Mouse (Mus musculus): Measurements from ENCODE around the gene Parp11. TPM values are rescaled to one million over a fixed set of nuclear protein-coding genes. Genes with fewer than 3 reads are reported as not detected.

Gene Parp11
- polyA plus RNA-seq, 1 experiment from 2014 or later, result 28.4 TPM

DNA sequence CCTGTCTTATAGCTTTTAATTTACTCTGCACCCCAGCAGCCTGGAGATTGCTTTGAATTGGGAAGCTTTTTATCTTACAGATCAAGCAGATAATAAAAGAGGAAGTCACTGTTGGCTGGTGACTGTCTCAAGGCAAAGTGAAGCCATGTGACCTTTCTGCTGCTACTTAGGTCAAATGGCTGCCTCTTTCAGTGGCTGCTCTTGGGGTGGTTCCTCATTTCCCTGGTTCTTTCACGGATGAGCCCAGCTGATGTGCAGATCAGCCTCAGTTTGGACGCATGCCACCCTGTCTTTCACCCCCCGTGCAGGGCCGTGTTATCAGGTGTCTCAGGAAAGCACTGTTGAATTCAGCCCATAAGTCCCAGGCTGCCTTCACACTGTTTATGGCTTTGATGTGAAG is 25.4 kb downstream of the Parp11 start:
- H3K27ac ChIP-seq, result no peak overlapping the region
- H3K4me3 ChIP-seq (replicated peaks), result no peak overlapping the region
- no peak for ATAC-seq (replicated peaks; ENCODE audit: low FRiP score)
- H3K27me3 ChIP-seq, result no peaks in the 10 kb centered on the region
- no peaks in the 10 kb centered on the region for H3K4me1 ChIP-seq
- H3K4me2 ChIP-seq, result no peak overlapping the region
- peaks cover 11% of the 10 kb centered on the region; the same call in 1 of the 2 replicates for H3K36me3 ChIP-seq
- H3K9ac ChIP-seq, result no peak overlapping the region
- no peaks in the 10 kb centered on the region for H3K9me3 ChIP-seq (replicated peaks)
- whole genome bisulfite sequencing, result 63% methylated on average over 4 of the region's 4 CpGs

DNA sequence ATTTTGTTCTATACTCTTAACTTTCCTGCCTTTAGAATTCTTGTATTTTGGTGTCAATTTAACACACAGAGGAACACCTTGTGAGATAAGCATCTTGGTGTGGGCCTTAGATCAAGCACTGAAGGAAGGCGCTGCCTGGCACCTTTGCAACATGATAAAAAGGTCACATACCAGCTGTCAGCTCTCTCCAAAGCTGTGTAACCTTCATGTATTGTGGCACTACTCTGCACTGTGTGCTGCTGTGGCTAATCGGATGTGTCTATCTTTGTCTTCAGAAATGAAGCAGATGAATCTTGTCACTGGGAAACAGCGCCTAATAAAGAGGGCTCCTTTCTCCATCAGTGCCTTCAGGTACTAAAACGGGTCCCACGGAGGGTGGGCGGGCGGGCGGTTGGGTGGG is 27.3 kb downstream of the Parp11 start:
- no peak overlapping the region for H3K4me3 ChIP-seq (replicated peaks)
- no peaks in the 10 kb centered on the region for H3K27me3 ChIP-seq
- no peaks in the 10 kb centered on the region for H3K4me1 ChIP-seq
- H3K9ac ChIP-seq, result no peak overlapping the region
- 75% methylated on average over 8 of the region's 8 CpGs for WGBS
- no peak overlapping the region for H3K4me2 ChIP-seq
- H3K36me3 ChIP-seq, result peaks cover 11% of the 10 kb centered on the region; the same call in 1 of the 2 replicates
- H3K27ac ChIP-seq, result no peak overlapping the region
- ATAC-seq (replicated peaks; ENCODE audit: low FRiP score), result no peak
- no peaks in the 10 kb centered on the region for H3K9me3 ChIP-seq (replicated peaks)

DNA sequence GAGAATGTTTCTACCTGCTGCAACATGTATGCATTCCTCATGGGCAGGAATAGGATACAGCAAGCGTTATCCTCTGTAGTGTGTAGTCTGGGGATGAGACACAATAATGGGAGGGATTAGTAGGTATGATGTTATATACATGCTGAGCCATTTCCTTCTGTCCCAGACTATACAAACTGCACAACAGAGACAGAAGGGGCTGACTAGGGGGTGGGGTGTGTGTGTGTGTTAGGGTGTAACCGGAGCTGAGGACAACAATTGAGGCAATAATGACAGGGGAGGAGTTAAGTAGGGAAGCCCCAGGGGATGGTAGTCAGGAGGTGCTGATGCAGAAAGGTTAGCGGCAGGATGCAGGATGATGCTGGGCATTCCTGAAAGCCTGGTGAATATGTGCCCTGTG is 28.6 kb downstream of the Parp11 start:
- Histone ChIP-seq H3K4me3 (replicated peaks) (no peak overlapping the region), H3K4me2 (no peak overlapping the region), H3K9ac (no peak overlapping the region), H3K9me3 (replicated peaks) (no peaks in the 10 kb centered on the region), H3K27me3 (no peaks in the 10 kb centered on the region), H3K36me3 (peaks cover 20% of the 10 kb centered on the region), H3K4me1 (no peaks in the 10 kb centered on the region), H3K27ac (no peak overlapping the region)
- no peak for ATAC-seq (replicated peaks; ENCODE audit: low FRiP score)
- 44% methylated on average over 3 of the region's 3 CpGs for WGBS

DNA sequence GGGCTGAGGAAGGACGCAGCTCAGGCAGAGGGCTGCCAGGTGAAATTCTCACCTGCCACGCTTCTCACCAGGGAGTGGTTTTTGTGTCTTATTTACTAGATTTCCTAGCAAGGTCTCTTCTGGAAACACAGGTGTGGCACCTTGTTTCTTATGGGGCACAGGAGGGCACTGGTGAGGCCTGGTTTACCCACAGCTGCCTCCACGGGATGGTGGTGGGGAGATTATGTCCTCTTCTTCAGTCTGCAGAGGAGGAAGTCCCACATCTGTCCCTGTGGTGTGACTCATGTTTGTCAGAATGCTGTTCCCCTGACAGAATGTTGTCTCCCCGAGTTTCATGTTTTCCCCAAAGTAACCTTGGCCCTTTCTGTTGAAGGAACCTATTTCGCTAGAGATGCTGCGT is 44.4 kb downstream of the Parp11 start:
- no peaks in the 10 kb centered on the region for H3K9me3 ChIP-seq (replicated peaks)
- 84% methylated on average over 6 of the region's 6 CpGs for WGBS
- H3K4me2 ChIP-seq, result no peak overlapping the region
- no peak overlapping the region for H3K4me3 ChIP-seq (replicated peaks)
- H3K9ac ChIP-seq, result no peak overlapping the region
- H3K27me3 ChIP-seq, result no peaks in the 10 kb centered on the region
- ATAC-seq (replicated peaks; ENCODE audit: low FRiP score), result no peak
- 0 out of 2 replicates have a peak, but pooled peaks cover 3% of the 10 kb centered on the region for H3K4me1 ChIP-seq
- H3K27ac ChIP-seq, result no peak overlapping the region
- peaks cover 28% of the 10 kb centered on the region for H3K36me3 ChIP-seq

DNA sequence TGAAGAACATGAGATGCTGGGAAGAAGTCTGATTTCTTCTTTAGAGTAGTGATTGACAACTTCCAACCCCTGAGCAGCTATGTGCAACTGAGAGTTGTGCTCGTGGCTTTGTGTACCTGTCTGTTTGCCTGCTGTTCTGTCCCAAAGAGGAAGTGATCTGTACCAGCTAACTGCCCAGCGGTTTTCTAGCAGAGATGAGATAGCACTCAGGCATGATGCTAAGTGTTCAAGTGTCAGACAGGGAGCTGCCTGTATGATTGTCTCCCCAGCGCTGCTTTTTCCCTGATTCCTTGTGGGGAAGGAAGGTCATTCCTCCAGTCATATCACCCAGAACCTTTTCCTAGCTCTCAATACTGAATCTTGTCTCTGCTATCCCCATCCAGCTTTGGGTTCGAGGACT is 45.9 kb downstream of the Parp11 start:
- Histone ChIP-seq H3K27me3 (no peaks in the 10 kb centered on the region), H3K4me3 (replicated peaks) (no peak overlapping the region)
- WGBS, result 80% methylated on average over 4 of the region's 4 CpGs

DNA sequence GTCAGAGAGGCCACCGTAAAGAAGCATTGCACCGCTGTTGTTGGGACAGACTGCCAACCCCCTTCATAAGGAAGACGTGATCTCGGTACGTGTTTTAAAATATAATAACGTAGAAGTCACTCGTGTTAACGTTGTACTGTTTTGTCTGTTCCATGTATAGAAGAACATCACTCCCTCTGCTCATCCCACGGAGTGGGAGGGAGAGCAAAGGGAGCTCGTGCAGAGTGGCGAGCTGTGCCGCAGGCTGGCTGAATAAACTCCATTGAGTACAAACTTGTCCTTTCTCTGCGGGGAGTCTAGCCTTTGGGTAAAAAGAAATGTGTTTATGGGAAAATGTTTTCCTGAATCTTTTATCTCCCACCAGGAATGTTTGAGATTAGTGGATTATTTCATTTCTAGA is 47.1 kb downstream of the Parp11 start:
- 0 out of 2 replicates have a peak, but pooled peaks cover 3% of the 10 kb centered on the region for H3K4me1 ChIP-seq
- no peak overlapping the region for H3K9ac ChIP-seq
- H3K9me3 ChIP-seq (replicated peaks), result no peaks in the 10 kb centered on the region
- no peak overlapping the region for H3K27ac ChIP-seq
- H3K4me3 ChIP-seq (replicated peaks), result no peak overlapping the region
- WGBS, result 75% methylated on average over 13 of the region's 13 CpGs
- H3K27me3 ChIP-seq, result no peaks in the 10 kb centered on the region
- peaks cover 24% of the 10 kb centered on the region for H3K36me3 ChIP-seq
- no peak overlapping the region for H3K4me2 ChIP-seq
- no peak for ATAC-seq (replicated peaks; ENCODE audit: low FRiP score)

More for the DNA sequence above, 45.9 kb downstream of the Parp11 start:
- ATAC-seq (replicated peaks; ENCODE audit: low FRiP score), result no peak
- H3K27ac ChIP-seq, result no peak overlapping the region
- H3K4me1 ChIP-seq, result 0 out of 2 replicates have a peak, but pooled peaks cover 3% of the 10 kb centered on the region
- H3K4me2 ChIP-seq, result no peak overlapping the region
- no peaks in the 10 kb centered on the region for H3K9me3 ChIP-seq (replicated peaks)
- H3K9ac ChIP-seq, result no peak overlapping the region
- peaks cover 24% of the 10 kb centered on the region for H3K36me3 ChIP-seq

DNA sequence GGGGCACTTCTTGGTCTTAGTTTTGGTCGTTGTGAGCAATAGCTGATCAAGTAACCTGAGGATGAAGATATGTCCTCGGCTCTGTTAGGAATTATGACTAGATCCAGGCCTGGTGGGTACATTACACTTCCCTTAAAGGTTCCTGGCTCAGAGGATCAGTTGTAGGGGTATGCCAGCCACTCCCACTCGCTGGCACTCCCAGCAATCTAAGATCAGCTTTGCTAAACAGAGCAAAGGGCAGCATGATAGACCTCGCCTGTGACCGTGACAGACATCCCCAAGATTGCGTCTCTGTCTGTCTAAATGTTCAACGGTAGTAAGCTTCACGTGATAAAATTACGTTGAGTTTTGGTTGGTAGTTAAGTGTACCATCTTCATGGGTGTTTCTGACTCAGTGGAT is 47.7 kb downstream of the Parp11 start:
- Histone ChIP-seq H3K36me3 (peaks cover 24% of the 10 kb centered on the region), H3K27ac (no peak overlapping the region), H3K9me3 (replicated peaks) (no peaks in the 10 kb centered on the region), H3K4me3 (replicated peaks) (no peak overlapping the region), H3K9ac (no peak overlapping the region), H3K4me1 (0 out of 2 replicates have a peak, but pooled peaks cover 3% of the 10 kb centered on the region), H3K27me3 (no peaks in the 10 kb centered on the region), H3K4me2 (no peak overlapping the region)
- 77% methylated on average over 9 of the region's 9 CpGs for WGBS
- no peak for ATAC-seq (replicated peaks; ENCODE audit: low FRiP score)

DNA sequence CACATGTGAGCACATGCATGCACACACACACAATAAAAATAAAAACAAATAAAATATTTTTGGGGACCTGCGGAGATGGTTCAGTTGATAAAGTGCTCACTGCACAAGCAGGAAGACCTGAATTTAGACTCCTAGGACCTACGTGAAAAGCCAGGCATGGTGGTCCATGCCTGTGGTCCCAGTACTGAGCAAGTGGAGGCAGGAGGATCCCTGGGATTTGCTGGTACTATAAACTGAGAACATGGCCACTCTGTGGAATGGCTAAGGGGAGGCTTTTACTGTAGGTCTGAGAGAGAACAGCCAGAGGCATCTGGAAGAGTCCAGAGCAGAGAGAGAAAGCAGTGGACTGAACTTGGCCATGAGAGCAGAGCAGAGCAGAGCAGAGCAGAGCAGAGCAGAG is 48.6 kb downstream of the Parp11 start:
- Histone ChIP-seq H3K4me3 (replicated peaks) (no peak overlapping the region), H3K27ac (no peak overlapping the region), H3K36me3 (peaks cover 19% of the 10 kb centered on the region), H3K9me3 (replicated peaks) (no peaks in the 10 kb centered on the region), H3K4me2 (no peak overlapping the region), H3K9ac (no peak overlapping the region), H3K27me3 (no peaks in the 10 kb centered on the region), H3K4me1 (0 out of 2 replicates have a peak, but pooled peaks cover 3% of the 10 kb centered on the region)
- WGBS, result 85% methylated on average over 2 of the region's 2 CpGs
- ATAC-seq (replicated peaks; ENCODE audit: low FRiP score), result no peak

DNA sequence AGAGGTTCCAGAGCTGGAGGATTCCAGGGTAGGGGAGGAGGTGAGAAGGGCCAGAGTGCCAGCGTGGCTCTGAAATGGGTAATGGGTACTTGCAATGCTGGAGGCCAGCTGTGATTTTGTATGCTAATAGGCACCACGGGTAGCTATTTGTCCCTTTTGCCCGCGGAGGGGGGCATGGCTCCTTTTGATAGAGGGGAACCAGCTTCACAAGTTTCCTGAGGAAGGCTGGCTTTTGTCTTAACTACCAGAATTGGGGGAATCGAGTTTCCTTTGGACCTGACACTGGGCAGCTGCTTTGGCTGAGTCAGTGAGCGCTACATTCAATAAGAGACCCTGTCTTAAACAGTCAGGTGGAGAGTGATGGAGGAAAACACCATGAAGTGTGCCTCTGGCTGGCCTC is 49.2 kb downstream of the Parp11 start:
- 18% methylated on average over 6 of the region's 6 CpGs for WGBS
- no peak for ATAC-seq (replicated peaks; ENCODE audit: low FRiP score)
- H3K27ac ChIP-seq, result no peak overlapping the region
- no peaks in the 10 kb centered on the region for H3K9me3 ChIP-seq (replicated peaks)
- H3K9ac ChIP-seq, result no peak overlapping the region
- H3K4me2 ChIP-seq, result no peak overlapping the region
- no peaks in the 10 kb centered on the region for H3K27me3 ChIP-seq
- 0 out of 2 replicates have a peak, but pooled peaks cover 3% of the 10 kb centered on the region for H3K4me1 ChIP-seq
- peaks cover 14% of the 10 kb centered on the region for H3K36me3 ChIP-seq
- no peak overlapping the region for H3K4me3 ChIP-seq (replicated peaks)

DNA sequence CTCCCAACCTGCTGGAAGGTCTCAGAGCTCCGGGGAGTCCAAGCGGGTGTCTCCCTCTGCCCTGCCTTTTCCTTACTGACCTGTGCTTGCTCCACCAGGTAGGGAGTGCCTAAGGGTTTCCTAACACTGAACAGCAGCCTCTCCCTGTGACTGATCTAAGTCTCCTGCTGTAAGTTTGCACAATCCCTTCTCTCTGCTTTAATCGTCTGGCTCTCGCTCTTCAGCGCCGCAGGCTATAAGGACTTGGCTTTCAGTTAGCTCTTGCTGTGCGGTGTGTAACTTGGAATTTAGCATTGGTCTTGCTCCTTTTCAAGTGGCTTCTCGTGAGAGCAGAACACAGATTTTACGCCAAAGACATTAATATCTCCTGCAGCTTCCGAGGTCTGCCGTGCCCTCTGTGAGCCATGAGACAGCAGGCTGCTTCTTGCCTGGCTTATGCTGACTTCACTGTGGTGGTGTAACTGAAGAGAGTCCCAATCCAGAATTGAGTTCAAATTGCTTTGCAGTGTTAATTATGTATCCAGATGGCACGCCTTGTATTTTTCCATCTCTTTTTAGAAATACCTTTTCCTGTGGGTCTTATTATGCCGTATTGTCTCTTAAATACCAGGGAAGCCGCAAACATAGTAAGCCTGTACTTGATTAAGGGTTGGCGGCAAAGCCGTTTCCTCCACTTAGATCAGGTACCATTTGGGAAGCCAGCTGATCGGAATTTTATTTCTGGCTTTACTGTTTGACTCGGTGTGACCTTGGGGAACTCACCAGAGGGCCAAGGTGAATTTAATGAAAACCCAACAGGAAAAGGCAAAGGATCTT is 50.4 kb downstream of the Parp11 start:
- Histone ChIP-seq H3K27me3 (no peaks in the 10 kb centered on the region), H3K4me1 (0 out of 2 replicates have a peak, but pooled peaks cover 3% of the 10 kb centered on the region), H3K4me3 (replicated peaks) (no peak overlapping the region), H3K4me2 (no peak overlapping the region), H3K36me3 (peaks cover 3% of the 10 kb centered on the region; the same call in 1 of the 2 replicates), H3K27ac (no peak overlapping the region), H3K9me3 (replicated peaks) (no peaks in the 10 kb centered on the region), H3K9ac (no peak overlapping the region)
- ATAC-seq (replicated peaks; ENCODE audit: low FRiP score), result no peak
- 88% methylated on average over 18 of the region's 18 CpGs for WGBS

DNA sequence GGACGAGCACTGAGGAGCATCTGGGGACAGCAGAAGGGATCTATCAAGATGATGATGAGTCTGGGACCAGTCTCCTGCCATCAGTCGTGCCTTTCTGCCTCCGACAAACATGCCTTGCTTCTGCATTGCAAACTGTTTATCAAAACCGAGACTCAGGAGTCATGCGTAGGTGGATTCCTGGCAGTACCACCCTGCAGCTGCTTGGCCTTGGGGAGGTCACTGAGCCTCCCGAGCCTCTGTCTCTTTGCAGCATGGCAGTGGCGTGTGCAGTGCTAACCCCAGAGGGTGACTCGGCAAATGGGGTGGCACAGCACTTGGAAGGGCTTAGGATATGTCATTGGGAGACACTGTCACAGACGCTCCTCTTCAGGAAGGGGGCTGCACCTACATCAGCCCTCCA is 53.5 kb downstream of the Parp11 start:
- ATAC-seq (replicated peaks; ENCODE audit: low FRiP score), result no peak
- whole genome bisulfite sequencing, result 69% methylated on average over 9 of the region's 9 CpGs
- H3K36me3 ChIP-seq, result no peaks in the 10 kb centered on the region
- no peak overlapping the region for H3K4me3 ChIP-seq (replicated peaks)
- no peaks in the 10 kb centered on the region for H3K27me3 ChIP-seq
- H3K4me1 ChIP-seq, result no peaks in the 10 kb centered on the region
- no peaks in the 10 kb centered on the region for H3K9me3 ChIP-seq (replicated peaks)
- H3K9ac ChIP-seq, result no peak overlapping the region
- H3K4me2 ChIP-seq, result no peak overlapping the region
- no peak overlapping the region for H3K27ac ChIP-seq

DNA sequence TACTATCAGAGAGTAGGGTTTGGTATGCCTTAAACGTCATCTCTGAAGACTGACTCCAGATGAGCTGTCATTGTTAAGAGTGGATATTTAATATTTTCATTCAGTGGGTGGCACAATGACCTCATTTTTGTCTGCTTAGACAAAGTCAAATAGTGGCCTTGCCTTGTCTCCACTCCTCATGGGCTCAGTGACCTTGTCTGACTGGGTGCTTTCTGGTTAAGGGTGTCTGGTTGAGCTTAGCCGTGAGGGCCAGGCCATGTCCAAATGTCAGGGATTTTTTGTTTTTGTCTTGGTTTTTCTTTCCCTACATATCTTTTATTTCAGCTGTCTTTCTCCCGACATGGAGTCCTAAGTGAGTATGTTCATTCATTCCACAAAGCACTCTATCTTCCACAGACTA is 54.2 kb downstream of the Parp11 start:
- Histone ChIP-seq H3K27ac (no peak overlapping the region), H3K4me1 (no peaks in the 10 kb centered on the region), H3K4me2 (no peak overlapping the region), H3K27me3 (no peaks in the 10 kb centered on the region), H3K9me3 (replicated peaks) (no peaks in the 10 kb centered on the region), H3K9ac (no peak overlapping the region), H3K36me3 (no peaks in the 10 kb centered on the region), H3K4me3 (replicated peaks) (no peak overlapping the region)
- ATAC-seq (replicated peaks; ENCODE audit: low FRiP score), result no peak
- WGBS, result 83% methylated on average over 3 of the region's 3 CpGs

Measured in kidney, embryonic 15.5 days (tissue).